Mouse (Mus musculus) thymus, adult 2 months (tissue): ENCODE results near the gene Sec16a.

ENCODE experiments used
- CTCF ChIP-seq: fragments of 200-500 bp; IDR thresholded peaks from 2 replicates; pipeline ENCODE4 v1.5.1; 2012; ENCODE audit warnings: mild to moderate bottlenecking, control low read depth, low read length, moderate library complexity, borderline replicate concordance; ENCODE audit not compliant: control insufficient read depth, poor library complexity, insufficient read depth; ENCODE audit errors: extremely low read depth
- POLR2A ChIP-seq: fragments of 200-500 bp; IDR thresholded peaks from 2 replicates; pipeline ENCODE4 v1.6.1; 2012; ENCODE audit warnings: mild to moderate bottlenecking, low read length, control low read depth, moderate library complexity; ENCODE audit not compliant: control insufficient read depth, poor library complexity, insufficient read depth; ENCODE audit errors: extremely low read depth

- TF ChIP-seq CTCF (no peak), POLR2A (no peak)
Measured at GRCm38 (mm10) chr2:26410931-26411411, 34.0 kb downstream of the Sec16a start.
